Mouse (Mus musculus): ENCODE data around the gene Bhlhe23. TPM values are rescaled to one million over a fixed set of nuclear protein-coding genes. Genes with fewer than 3 reads are reported as not detected.

The Bhlhe23 gene
- total RNA-seq (2014; rRNA removed) (0.72 and 0.73 TPM in 2 replicates), polyA plus RNA-seq (2015; fragmentation: Nextera tagmentation; extraction: Ambion mirVana) (0.23 and 0.49 TPM in 2 replicates)

DNA sequence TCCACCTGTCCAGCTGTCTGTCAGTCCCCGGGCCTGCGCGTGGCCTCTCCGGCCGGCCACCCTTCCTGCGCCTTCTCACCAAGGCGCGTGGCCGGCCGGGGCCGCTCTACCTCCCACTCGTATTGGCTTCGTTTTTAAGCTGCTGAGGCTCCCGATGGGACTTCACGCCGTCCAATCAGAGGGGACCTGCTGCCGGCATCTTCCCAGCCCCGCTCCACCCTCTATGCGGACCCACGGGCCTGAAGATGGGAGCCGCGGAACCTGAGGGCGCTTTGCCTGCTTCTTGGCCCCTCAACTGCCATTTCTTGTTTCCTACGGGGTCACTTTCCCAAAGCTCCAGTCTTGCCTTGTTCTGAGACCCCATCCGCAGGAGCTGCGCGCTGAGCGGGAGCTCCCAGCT lies at the start of gene Bhlhe23:
Gene Bhlhe23 (minus strand): TSS at position 108 of the 400 bp plus-strand sequence.
- no peak for TF ChIP-seq CTCF (IDR thresholded peaks at IDR 0.05; ENCODE audit: low read depth)
- Histone ChIP-seq H3K27me3 (ENCODE audit: insufficient read depth, low read length) (peaks cover 64% of the 10 kb centered on the region), H3K4me1 (ENCODE audit: insufficient read depth, low read length) (no peaks in the 10 kb centered on the region), H3K9ac (replicated peaks; ENCODE audit: low read length) (no peak within 1 kb of the TSS), H3K4me3 (ENCODE audit: low read length) (peak within 1 kb of the TSS; percentile 23), H3K27ac (no peak within 1 kb of the TSS), H3K4me2 (ENCODE audit: low read depth, low read length) (peak within 1 kb of the TSS; percentile 36), H3K9me3 (ENCODE audit: low read length) (no peaks in the 10 kb centered on the region), H3K36me3 (ENCODE audit: insufficient read depth, low read length) (no peaks in the 10 kb centered on the region)
- DNase-seq (ENCODE audit: low spot score) (no peak), ATAC-seq (no peak)
- WGBS = 1% methylated on average over 28 of the region's 28 CpGs

DNA sequence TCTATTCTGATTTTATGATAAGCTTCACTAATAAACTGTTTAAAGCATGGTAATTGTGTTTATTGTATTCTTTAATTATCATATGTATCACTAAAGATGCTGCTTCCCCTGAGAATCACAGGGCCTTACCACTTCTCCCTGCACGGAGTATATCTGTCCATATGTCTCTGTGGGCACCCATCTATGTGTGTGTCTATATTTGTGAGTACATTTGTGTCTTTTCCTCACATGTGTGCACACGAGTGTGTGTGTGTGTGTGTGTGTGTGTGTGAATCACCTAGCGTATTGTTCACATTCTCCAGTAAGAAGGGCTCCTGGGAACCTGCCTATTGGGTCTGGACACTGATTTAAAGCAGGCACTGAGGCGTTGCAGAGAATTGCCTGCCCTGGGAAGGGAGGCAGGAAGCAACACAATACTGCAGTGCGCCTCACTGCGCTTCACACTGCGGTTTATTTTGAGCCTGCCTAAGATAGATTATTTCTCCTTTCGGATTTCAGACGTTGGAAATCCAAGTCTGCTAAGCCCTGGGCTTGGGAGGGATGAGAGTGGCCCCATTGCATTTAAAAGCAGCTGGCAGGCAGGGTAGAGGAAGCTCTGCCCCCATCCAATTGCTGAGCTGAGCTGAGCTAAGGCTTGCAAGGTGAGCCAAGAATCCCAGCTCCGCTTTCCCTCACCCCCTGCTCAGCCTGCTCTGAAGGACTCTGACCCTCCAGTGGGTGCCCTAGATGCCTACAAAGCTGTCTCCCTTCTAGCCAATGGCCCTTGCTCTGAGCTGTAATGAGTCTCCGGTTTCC lies 48.6 kb upstream of the Bhlhe23 start:
- peak overlapping the region; percentile 69 for H3K27ac ChIP-seq
- H3K4me2 ChIP-seq (ENCODE audit: low read depth, low read length) = no peak overlapping the region
- TF ChIP-seq CTCF (IDR thresholded peaks at IDR 0.05; ENCODE audit: low read depth) = no peak
- H3K4me1 ChIP-seq (ENCODE audit: insufficient read depth, low read length) = 0 out of 2 replicates have a peak, but pooled peaks cover 4% of the 10 kb centered on the region
- no peaks in the 10 kb centered on the region for H3K9me3 ChIP-seq (ENCODE audit: low read length)
- no peak overlapping the region for H3K4me3 ChIP-seq (ENCODE audit: low read length)
- WGBS = 23% methylated on average over 11 of the region's 11 CpGs
- no peaks in the 10 kb centered on the region for H3K27me3 ChIP-seq (ENCODE audit: insufficient read depth, low read length)
- 0 out of 2 replicates have a peak overlapping the region, but pooled peaks have one; percentile 18 for H3K9ac ChIP-seq (replicated peaks; ENCODE audit: low read length)
- DNase-seq (ENCODE audit: low spot score) (peak; percentile 65), ATAC-seq (peak; percentile 66)
- no peaks in the 10 kb centered on the region for H3K36me3 ChIP-seq (ENCODE audit: insufficient read depth, low read length)

DNA sequence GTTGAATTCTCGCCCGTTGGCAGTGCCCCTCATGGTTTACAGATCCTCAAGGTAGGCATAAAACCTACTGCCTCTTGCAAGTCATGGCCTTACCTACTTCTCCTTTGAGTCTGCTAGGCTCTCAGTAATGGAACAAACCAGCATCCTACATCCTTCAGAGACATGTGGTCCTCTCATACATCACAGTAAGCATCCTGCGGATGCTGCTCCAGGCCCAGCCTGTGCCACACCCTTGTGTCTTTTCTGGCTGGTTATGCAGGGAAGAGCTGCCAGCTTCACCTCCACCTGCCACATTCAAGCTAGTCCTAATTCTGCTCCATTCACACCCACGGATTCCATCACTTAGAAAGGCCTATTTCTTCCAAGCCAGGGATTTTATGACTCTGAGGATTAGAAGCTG lies 48.0 kb upstream of the Bhlhe23 start:
- no peak for TF ChIP-seq CTCF (IDR thresholded peaks at IDR 0.05; ENCODE audit: low read depth)

DNA sequence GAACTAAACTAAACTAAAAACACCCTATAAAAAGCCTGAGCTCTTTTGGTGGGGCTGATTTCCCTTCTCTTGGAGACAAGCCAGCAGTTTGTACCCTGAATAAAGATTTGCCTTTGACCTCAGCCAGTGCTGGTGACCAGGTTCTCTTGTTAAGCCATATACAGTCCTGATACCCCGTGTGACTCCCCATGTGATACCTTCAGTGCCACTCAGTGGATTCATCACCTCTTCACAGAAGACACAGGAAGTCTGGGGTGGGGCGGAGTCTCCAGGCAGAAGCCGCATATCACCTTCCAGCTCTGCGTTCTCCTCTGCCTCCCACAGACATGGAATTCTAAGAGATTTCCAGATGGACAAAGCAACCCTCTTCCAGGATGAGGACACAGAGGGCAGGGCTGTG lies 47.4 kb upstream of the Bhlhe23 start:
- ATAC-seq (no peak), DNase-seq (ENCODE audit: low spot score) (no peak)
- TF ChIP-seq CTCF (IDR thresholded peaks at IDR 0.05; ENCODE audit: low read depth) = no peak
- no peaks in the 10 kb centered on the region for H3K36me3 ChIP-seq (ENCODE audit: insufficient read depth, low read length)
- no peak overlapping the region for H3K9ac ChIP-seq (replicated peaks; ENCODE audit: low read length)
- H3K27me3 ChIP-seq (ENCODE audit: insufficient read depth, low read length) = no peaks in the 10 kb centered on the region
- H3K27ac ChIP-seq = no peak overlapping the region
- 73% methylated on average over 4 of the region's 4 CpGs for WGBS
- H3K4me3 ChIP-seq (ENCODE audit: low read length) = no peak overlapping the region
- no peaks in the 10 kb centered on the region for H3K9me3 ChIP-seq (ENCODE audit: low read length)
- 0 out of 2 replicates have a peak, but pooled peaks cover 4% of the 10 kb centered on the region for H3K4me1 ChIP-seq (ENCODE audit: insufficient read depth, low read length)
- H3K4me2 ChIP-seq (ENCODE audit: low read depth, low read length) = no peak overlapping the region

More for the DNA sequence above, 48.0 kb upstream of the Bhlhe23 start:
- Histone ChIP-seq H3K9me3 (ENCODE audit: low read length) (no peaks in the 10 kb centered on the region), H3K4me3 (ENCODE audit: low read length) (no peak overlapping the region), H3K36me3 (ENCODE audit: insufficient read depth, low read length) (no peaks in the 10 kb centered on the region), H3K27me3 (ENCODE audit: insufficient read depth, low read length) (no peaks in the 10 kb centered on the region), H3K9ac (replicated peaks; ENCODE audit: low read length) (no peak overlapping the region), H3K4me1 (ENCODE audit: insufficient read depth, low read length) (0 out of 2 replicates have a peak, but pooled peaks cover 4% of the 10 kb centered on the region), H3K27ac (peak overlapping the region; percentile 69; the same call in 1 of the 2 replicates), H3K4me2 (ENCODE audit: low read depth, low read length) (no peak overlapping the region)
- DNase-seq (ENCODE audit: low spot score) (no peak), ATAC-seq (no peak)
- WGBS = 73% methylated on average over 4 of the region's 4 CpGs

DNA sequence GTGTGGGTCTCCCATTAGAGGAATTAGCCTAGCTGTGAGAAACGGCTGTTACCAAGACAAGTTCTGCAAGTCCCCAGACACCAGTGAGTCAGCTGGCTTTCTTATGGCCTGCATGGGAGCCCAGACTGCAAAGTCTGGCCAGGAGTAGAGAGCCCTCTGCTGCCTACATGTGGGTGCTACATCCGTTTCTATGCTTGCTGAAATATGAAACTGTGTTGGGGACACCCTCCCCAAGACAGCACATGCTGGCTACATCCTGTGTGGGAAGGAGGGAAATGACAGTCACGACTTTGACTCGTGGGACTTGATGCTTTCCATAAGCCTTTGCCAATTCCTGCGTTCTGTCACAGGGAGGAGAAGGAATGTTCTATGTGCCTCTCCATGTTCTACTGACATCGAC lies 45.8 kb upstream of the Bhlhe23 start:
- WGBS = 29% methylated on average over 6 of the region's 6 CpGs

DNA sequence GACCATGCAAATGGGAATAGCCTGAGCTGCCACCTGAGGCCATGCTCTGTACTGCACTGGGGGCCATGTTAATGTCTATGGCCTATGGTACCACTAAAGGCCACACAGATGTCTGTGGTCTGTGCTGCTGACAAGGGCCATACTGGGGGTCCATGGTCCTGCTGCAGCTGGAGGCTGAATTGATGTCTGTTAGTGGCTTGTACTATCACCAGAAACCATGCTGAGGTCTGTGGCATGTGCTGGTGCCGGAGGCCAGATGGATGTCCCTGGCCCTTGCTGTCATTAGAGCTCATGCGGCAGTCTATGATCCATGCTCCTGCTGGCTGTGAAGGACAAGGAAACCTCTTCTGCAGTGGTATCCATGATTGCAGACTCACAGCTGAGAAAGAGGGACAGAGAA lies 42.8 kb upstream of the Bhlhe23 start:
- no peak for ATAC-seq
- 72% methylated on average over 2 of the region's 2 CpGs for WGBS
- H3K27ac ChIP-seq = no peak overlapping the region

More for the DNA sequence above, 45.8 kb upstream of the Bhlhe23 start:
- Histone ChIP-seq H3K4me3 (ENCODE audit: low read length) (no peak overlapping the region), H3K9me3 (ENCODE audit: low read length) (no peaks in the 10 kb centered on the region), H3K36me3 (ENCODE audit: insufficient read depth, low read length) (no peaks in the 10 kb centered on the region), H3K27me3 (ENCODE audit: insufficient read depth, low read length) (no peaks in the 10 kb centered on the region), H3K9ac (replicated peaks; ENCODE audit: low read length) (no peak overlapping the region), H3K4me2 (ENCODE audit: low read depth, low read length) (no peak overlapping the region), H3K4me1 (ENCODE audit: insufficient read depth, low read length) (0 out of 2 replicates have a peak, but pooled peaks cover 4% of the 10 kb centered on the region), H3K27ac (no peak overlapping the region)
- peak; percentile 82 for TF ChIP-seq CTCF (IDR thresholded peaks at IDR 0.05; ENCODE audit: low read depth)
- ATAC-seq (peak; percentile 61), DNase-seq (ENCODE audit: low spot score) (peak; percentile 82)

More for the DNA sequence above, 42.8 kb upstream of the Bhlhe23 start:
- 0 out of 2 replicates have a peak, but pooled peaks have one; percentile 12 for TF ChIP-seq CTCF (IDR thresholded peaks at IDR 0.05; ENCODE audit: low read depth)
- H3K9me3 ChIP-seq (ENCODE audit: low read length) = no peaks in the 10 kb centered on the region
- no peak overlapping the region for H3K4me3 ChIP-seq (ENCODE audit: low read length)
- no peak overlapping the region for H3K4me2 ChIP-seq (ENCODE audit: low read depth, low read length)
- no peaks in the 10 kb centered on the region for H3K36me3 ChIP-seq (ENCODE audit: insufficient read depth, low read length)
- H3K27me3 ChIP-seq (ENCODE audit: insufficient read depth, low read length) = no peaks in the 10 kb centered on the region
- H3K4me1 ChIP-seq (ENCODE audit: insufficient read depth, low read length) = 0 out of 2 replicates have a peak, but pooled peaks cover 7% of the 10 kb centered on the region
- DNase-seq (ENCODE audit: low spot score) = no peak
- no peak overlapping the region for H3K9ac ChIP-seq (replicated peaks; ENCODE audit: low read length)
